Mouse (Mus musculus) ES-E14 (cell line): ENCODE measurements around the gene Mkks. TPM values are rescaled to one million over a fixed set of nuclear protein-coding genes. Genes with fewer than 3 reads are reported as not detected.

Experiments
- DNase-seq: peaks from one replicate; pipeline ENCODE4 v3.0.0-alpha.2; 2013; ENCODE audit warnings: low read depth, low spot score
- H3K27ac ChIP-seq: 2 replicates; pipeline ENCODE4 v1.5.1; 2012; ENCODE audit warnings: low read depth, mild to moderate bottlenecking, low read length, moderate library complexity, mixed read lengths; ENCODE audit not compliant: poor library complexity, insufficient read depth, severe bottlenecking
- H3K36me3 ChIP-seq: 2 replicates; pipeline ENCODE4 v1.6.1; 2012; ENCODE audit warnings: mild to moderate bottlenecking, low read length, moderate library complexity, mixed read lengths; ENCODE audit not compliant: control insufficient read depth, poor library complexity, insufficient read depth, severe bottlenecking
- H3K4me1 ChIP-seq, 2 experiments: fragments of 150-350 bp in 1 of 2; sonication (generic) in 1 of 2; 2 replicates each; pipeline ENCODE4 v1.6.1; 2012; ENCODE audit warnings: low read length in 2 of 2, mild to moderate bottlenecking in 1 of 2, mixed read lengths in 1 of 2; ENCODE audit not compliant: control insufficient read depth in 2 of 2, insufficient read depth in 2 of 2, poor library complexity in 1 of 2
- H3K4me3 ChIP-seq, 2 experiments: fragments of 150-350 bp in 1 of 2; sonication (generic) in 1 of 2; 2 replicates each; pipeline ENCODE4 v1.5.1; 2012; ENCODE audit warnings: low read length in 2 of 2, low read depth in 1 of 2, mild to moderate bottlenecking in 1 of 2, mixed read lengths in 1 of 2; ENCODE audit not compliant: insufficient read depth in 1 of 2, poor library complexity in 1 of 2, severe bottlenecking in 1 of 2
- H3K9ac ChIP-seq: 2 replicates; pipeline ENCODE4 v1.6.1; 2012; ENCODE audit warnings: low read depth, mild to moderate bottlenecking, low read length, mixed read lengths; ENCODE audit not compliant: poor library complexity, insufficient read depth, severe bottlenecking
- H3K9me3 ChIP-seq: fragments of 150-350 bp; sonication (generic); 2 replicates; pipeline ENCODE4 v1.6.1; 2012; ENCODE audit warnings: low read depth, mild to moderate bottlenecking, low read length; ENCODE audit not compliant: control insufficient read depth, insufficient read depth
- CHD2 ChIP-seq: IDR thresholded peaks from 2 replicates; pipeline ENCODE4 v1.6.1; 2014; ENCODE audit warnings: mild to moderate bottlenecking, low read depth, low read length, inconsistent platforms
- HCFC1 ChIP-seq: IDR thresholded peaks from 2 replicates; pipeline ENCODE4 v1.6.1; 2012; ENCODE audit warnings: low read length, inconsistent platforms, borderline replicate concordance; ENCODE audit not compliant: insufficient read depth
- MAFK ChIP-seq: IDR thresholded peaks from 2 replicates; pipeline ENCODE4 v1.6.1; 2014; ENCODE audit warnings: mild to moderate bottlenecking, low read depth, low read length, inconsistent platforms; ENCODE audit not compliant: insufficient read depth
- ZC3H11A ChIP-seq: IDR thresholded peaks from 2 replicates; pipeline ENCODE4 v1.6.1; 2012; ENCODE audit warnings: low read depth, mild to moderate bottlenecking, inconsistent platforms, low read length, borderline replicate concordance
- ZNF384 ChIP-seq: IDR thresholded peaks from 2 replicates; pipeline ENCODE4 v1.6.1; 2012; ENCODE audit warnings: low read depth, low read length, inconsistent platforms
- in situ Hi-C, 2 experiments: fragments of 600-800 bp; cut with MboI; formaldehyde crosslinking; loops; one replicate each; pipeline ENCODE4 v1.15.1; 2025; ENCODE audit warnings: low sequenced_read_pairs in 2 of 2, inconsistent platforms in 1 of 2; ENCODE audit not compliant: unreplicated experiment in 2 of 2
- total RNA-seq: library from RNA; depleted of rRNA; stranded (reverse); fragments of 300-350 nt; gene quantifications from 2 replicates; pipeline ENCODE4 v1.2.3, GENCODE M21; 2012; rRNA removed

Mkks gene
- total RNA-seq, 1 experiment: 7.6 TPM

DNA sequence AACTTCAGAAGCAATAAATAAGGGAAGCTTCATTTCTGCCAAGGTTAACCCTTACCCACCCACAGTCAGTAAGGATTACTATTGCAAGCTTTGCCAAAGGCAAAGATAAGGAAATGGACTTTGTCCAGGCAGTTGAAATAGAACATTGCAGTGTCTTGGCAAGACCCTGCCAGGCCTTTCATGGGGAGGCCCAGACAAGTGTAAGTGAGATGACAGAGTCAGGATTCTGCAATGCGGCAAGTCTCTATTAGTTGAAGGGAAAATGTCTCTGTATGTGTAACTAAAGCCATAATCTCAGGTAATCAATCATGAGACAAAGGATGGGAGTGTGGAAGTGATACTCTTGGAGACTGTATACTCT lies 56.5 kb downstream of the Mkks start:
- no peak for TF ChIP-seq ZC3H11A
- TF ChIP-seq CHD2: no peak
- TF ChIP-seq HCFC1: no peak
- TF ChIP-seq MAFK: no peak
- TF ChIP-seq ZNF384: no peak
- in situ Hi-C loops: no loop called here
- Histone ChIP-seq H3K4me3 (no peak overlapping the region), H3K9ac (no peak overlapping the region), H3K27ac (no peak overlapping the region), H3K4me1 (no peaks in the 10 kb centered on the region; a peak in 1 of 4 replicates), H3K36me3 (no peaks in the 10 kb centered on the region), H3K9me3 (no peaks in the 10 kb centered on the region)
- DNase-seq: no peak

DNA sequence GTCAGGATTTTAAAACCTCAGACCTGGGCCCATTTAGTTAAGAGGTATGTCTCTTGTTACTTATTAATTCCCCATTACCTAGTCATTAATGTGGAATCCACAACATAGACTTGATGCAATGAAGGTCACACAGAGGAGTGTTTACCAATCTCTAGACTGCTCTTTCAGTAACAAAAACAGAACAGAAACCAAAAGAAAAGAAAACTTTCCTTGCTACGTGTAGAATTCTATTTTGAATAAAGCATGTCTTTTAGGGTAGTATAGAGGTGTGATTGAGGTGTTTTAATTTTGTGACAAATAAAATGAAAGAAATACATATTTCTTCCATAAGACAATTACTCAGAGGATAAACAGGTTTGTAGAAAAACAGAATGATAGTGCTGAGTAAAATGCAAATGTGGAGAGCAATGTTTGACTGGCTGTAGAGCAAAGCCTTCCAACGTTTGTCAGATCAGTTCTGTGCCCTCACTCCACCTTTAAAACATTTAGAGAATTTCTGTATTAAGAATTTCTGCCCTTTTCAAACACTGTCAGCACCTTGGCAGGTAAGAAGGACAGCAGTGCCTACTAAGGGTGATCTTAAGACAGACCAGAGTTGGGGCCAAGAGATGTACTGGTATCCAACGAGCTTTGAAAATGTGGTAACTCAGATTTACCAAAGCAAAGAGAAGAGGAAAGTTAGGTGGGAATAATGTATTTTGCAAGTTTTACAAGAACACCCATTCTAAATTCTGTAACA lies 57.0 kb downstream of the Mkks start:
- in situ Hi-C loops: no loop called here
- no peak for DNase-seq
- H3K4me1 ChIP-seq: no peaks in the 10 kb centered on the region; a peak in 1 of 4 replicates

DNA sequence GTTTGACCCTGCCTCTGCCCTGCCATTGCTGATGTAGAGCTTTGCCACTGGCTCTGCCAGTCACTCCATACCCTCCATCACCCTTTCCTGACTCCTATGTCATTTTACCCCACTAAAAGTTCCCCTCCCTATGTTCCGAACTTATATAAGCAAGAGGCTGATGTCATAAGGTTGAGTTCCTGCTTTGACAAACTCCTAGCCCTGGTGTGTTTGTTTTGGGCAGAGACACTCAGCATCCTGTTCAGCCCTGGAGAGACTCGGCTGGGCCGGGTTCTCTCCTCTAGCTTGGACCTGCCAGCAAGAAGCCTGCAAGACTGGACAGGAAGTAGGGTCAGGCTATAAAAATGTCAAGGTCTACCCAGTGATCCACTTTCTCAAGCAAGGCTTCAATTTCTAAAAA lies 58.3 kb downstream of the Mkks start:
- no peak for TF ChIP-seq ZC3H11A
- no peaks in the 10 kb centered on the region; a peak in 1 of 4 replicates for H3K4me1 ChIP-seq
- no peaks in the 10 kb centered on the region for H3K36me3 ChIP-seq
- no peak overlapping the region for H3K9ac ChIP-seq
- no peak overlapping the region for H3K27ac ChIP-seq
- no peaks in the 10 kb centered on the region for H3K9me3 ChIP-seq
- in situ Hi-C loops: no loop called here
- DNase-seq: no peak
- H3K4me3 ChIP-seq: no peak overlapping the region

More for the DNA sequence above, 57.0 kb downstream of the Mkks start:
- Histone ChIP-seq H3K9me3 (no peaks in the 10 kb centered on the region), H3K36me3 (no peaks in the 10 kb centered on the region), H3K9ac (no peak overlapping the region), H3K4me3 (no peak overlapping the region), H3K27ac (no peak overlapping the region)
- TF ChIP-seq MAFK (no peak), HCFC1 (no peak), ZC3H11A (no peak), CHD2 (no peak), ZNF384 (no peak)

DNA sequence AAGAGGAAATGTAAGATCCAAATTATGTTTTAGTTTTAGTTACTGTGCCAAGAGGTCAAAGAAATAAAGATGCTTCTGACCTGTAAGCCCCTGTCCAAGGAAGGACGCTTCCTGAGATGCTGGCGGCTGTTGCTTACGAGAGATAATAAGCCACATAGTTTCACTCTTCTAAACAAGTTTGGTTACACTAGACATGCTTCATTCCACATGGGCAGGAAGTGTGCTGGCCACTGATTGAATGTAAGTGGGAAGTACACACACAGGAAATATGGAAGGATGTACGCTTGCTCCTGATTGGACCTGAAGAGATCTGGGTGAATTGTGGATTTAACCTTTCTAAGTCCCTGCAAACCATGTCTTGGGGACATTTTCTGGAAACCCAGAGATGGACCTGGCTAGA lies 63.6 kb downstream of the Mkks start:
- Histone ChIP-seq H3K4me3 (no peak overlapping the region), H3K9me3 (no peaks in the 10 kb centered on the region), H3K9ac (no peak overlapping the region), H3K4me1 (no peaks in the 10 kb centered on the region), H3K36me3 (no peaks in the 10 kb centered on the region), H3K27ac (no peak overlapping the region)
- no peak for DNase-seq
- in situ Hi-C loops: no loop called here
- TF ChIP-seq ZNF384 (no peak), ZC3H11A (no peak), MAFK (no peak), HCFC1 (no peak), CHD2 (no peak)

Other genes starting within 250 kb of the Mkks start
- 0.13 and 0.21 TPM in 2 replicates for gene Snap25, start 177.9 kb downstream of the Mkks start, total RNA-seq
- not detected in 2 replicates for gene AL731706.2, start 5.7 kb downstream of the Mkks start, total RNA-seq
- gene Slx4ip, start 171 bp downstream of the Mkks start, total RNA-seq: 7.5 and 8.1 TPM in 2 replicates
- gene AL731706.1, start within 50 bp of the Mkks start, total RNA-seq: 2.7 and 14.3 TPM in 2 replicates
- 32.1 and 42.4 TPM in 2 replicates for gene Jag1, start 225.3 kb upstream of the Mkks start, total RNA-seq